Mouse (Mus musculus): ENCODE results near the gene Rnf169.

Rnf169 gene

DNA sequence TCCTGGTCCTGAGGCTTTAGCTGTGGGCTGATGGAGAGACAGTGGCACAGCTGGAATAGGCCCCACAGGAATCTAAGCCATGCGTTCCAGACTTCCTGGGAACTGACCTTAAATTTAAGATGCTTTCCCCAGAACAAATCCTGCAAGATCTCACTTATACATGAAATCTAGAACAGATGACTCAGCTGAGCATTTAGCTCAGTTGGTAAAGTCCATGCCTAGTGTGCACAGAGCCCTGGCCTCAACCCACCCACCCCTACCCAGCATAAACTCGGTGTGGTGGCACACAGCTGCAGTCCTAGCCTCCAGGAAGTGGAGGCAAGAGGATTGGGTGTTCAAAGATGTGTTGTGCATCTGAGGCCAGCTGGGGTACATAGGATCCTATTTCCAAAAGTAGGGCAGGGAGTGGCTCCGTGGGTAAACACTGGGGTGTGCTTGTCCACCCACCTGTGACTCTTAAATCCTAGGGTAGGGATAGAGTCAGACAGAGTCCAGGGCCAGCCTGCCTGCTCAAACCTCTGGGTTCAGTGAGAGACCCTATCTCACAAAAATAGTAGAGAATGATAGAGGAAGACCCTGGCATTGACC is 90.0 kb downstream of the Rnf169 start:
- DNase-seq: no peak

DNA sequence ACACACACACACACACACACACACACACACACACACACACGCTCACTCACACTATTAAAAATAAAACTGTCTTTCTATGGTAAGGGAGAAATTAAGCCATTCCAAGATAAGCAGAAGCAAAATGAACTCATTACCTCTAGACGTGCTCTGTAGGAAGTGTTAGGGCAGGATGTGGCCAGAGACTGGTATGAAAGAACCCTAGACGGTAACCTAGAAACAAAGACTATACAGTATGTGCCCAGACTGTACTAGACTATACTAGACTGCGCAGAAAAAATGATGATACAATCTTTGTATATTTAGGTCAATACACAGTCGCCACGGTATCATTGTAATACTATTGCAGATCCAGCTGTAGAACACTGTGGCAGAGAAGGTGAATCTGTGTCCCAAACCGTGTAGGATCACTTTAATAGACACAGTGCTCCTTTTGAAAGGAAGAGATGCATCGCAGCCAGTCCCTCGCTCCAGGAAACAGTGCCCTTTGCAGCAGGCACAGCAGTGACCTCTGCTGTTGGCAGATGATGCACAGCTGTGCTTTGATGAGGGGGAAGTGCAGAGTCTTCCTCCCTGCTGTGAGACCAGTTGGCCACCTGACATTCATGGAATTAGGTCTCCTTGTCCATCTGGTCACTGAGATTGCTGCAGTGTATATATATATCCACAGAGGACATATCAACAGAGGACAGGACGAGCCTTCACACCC is 90.9 kb downstream of the Rnf169 start:
- peak; percentile 8 for DNase-seq

DNA sequence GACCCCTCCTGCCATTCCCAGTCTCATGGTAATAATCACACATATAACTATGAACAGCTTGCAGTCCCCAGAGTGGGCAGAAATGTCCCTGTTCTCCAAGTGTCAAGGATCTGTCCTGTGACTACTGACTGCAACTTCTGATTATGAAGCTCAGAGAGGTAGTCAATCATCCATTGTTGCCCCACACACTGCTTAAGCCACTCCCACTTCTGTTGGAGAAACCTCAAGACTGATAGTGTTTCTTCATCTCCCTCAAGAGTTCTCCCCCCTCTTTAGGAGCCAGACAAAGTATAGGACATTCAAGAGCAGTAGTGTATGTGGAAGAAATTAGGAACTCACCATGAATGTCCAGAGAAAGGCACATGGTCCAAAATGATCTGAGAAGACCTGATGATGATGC is 92.5 kb downstream of the Rnf169 start:
- DNase-seq: no peak

DNA sequence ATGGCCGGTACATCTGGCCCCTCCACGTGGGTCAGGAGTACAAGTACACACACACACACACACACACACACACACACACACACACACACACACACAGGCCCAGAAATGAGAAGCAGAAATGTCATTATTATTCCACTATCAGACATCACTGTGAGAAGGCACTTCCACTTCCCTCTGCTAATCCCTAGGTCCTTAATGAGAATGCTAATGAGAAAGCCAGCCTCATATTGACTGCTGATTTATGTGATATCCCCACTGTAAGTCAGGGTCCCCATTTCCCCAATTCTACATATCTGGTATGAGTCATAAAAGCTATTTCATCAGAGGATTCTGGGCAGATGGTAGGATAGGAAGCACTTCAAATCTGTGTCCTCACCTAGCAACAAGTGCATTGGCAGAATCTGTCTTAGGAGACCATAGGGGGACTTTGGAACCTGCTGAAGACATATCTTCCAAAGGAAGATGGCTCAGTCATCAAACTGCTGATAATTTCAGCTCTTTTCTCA is 93.0 kb downstream of the Rnf169 start:
- DNase-seq: no peak

DNA sequence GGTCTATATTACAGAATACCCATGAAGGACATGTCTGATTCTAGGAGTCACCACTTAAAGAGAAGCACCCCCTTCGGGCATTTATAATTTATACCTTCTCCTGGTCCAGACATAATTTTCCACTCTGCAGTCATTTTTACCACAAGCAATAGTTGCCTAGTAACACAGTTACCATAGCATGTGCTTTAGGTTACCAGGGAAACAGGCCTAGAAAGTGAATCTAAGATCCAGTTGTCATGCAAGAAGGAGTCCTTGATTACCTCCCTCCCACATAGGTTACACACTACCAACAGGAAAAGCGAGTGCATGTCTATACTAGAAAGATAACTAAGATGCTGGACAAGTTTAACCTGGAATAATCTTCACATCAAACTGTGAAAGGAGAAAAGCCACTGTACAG is 102.0 kb downstream of the Rnf169 start:
- DNase-seq: no peak

DNA sequence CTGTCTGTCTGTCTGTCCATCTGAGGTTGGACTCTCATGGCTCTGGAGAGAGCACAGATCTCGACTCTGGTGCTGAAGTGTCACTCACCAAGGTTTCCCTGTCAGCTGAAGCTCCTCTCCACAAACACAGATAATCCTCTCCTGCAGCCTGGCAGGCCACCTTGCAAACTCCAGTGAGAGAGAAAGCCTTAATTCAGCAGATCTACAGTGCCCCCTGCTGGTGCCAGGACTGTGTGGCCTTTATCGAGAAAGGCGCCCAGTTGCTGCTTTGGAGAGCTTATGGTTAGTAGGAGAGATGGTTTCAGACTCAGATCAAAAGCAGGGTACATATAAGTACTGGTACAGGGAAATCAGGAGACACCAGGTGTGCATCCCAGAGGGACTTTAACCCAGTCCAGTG is 103.9 kb downstream of the Rnf169 start:
- peak; percentile 40 for DNase-seq

DNA sequence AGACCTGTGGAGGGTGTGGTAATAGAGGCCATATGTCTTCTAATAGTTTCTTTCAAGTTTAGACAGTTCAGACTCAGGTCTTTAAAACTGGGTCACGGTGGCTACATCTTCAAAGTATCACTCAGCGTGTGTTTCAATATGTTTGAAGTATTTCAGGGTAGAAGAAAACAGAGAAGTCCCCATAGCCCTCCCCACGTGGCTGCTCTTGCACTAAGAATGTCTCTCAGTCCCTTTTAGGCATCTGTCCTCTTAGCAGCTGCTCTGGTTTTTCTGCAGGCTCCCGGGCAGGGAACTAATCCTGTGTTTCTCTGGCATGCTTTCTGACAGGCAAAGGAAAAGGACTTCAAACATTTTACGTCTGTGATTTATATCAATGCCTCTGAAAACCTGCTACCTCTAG is 104.4 kb downstream of the Rnf169 start:
- DNase-seq: no peak

DNA sequence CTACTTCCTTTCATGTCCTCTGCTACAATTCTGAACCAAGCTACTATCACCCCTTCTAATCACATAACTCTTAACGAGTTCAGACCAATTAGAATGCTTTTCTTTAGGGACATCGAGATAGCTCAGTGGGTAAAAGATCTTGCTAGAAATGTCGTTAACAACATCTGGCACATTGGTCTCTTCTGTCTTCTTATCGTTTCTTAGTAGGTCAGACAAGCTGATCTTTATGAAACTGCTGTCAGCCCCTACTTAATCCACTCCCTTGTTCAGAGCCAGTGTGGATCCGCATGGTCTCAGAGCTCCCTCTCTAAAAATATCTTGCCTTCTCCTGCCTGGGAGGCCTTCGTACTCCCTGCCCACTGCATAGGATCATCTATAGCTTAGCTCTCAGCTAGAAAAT is 106.3 kb downstream of the Rnf169 start:
- no peak for DNase-seq

Measured in cerebellum, adult 11-12 months (tissue).